Mouse (Mus musculus): ENCODE results near the gene Gm14226. TPM values are rescaled to one million over a fixed set of nuclear protein-coding genes. Genes with fewer than 3 reads are reported as not detected.

Gene Gm14226
- 0.20 and 0.41 TPM in 2 replicates for polyA plus RNA-seq (2012; rRNA removed)

GRCm38 (mm10) chr2:155018251-155018755 lies at the start of gene Gm14226:
Gene Gm14226, plus strand, starts transcription at chr2:155018266.

GRCm38 (mm10) chr2:155073978-155074765 lies 56.1 kb downstream of the Gm14226 start, which contains the start of gene Ahcy:
Gene Ahcy, minus strand, starts transcription at chr2:155074497.

Other genes with a start within 250 kb of the Gm14226 start
- not detected in 2 replicates for gene Gm14214, start 248.2 kb upstream of the Gm14226 start, polyA plus RNA-seq (2012; rRNA removed)
- 304 and 334 TPM in 2 replicates for gene Raly, start 227.2 kb upstream of the Gm14226 start, polyA plus RNA-seq (2012; rRNA removed)
- gene a, start 226.9 kb upstream of the Gm14226 start, polyA plus RNA-seq (2012; rRNA removed) = 7.2 and 7.8 TPM in 2 replicates
- gene Eif2s2, start 125.3 kb upstream of the Gm14226 start, polyA plus RNA-seq (2012; rRNA removed) = 68.4 and 72.1 TPM in 2 replicates
- 81.6 and 82.8 TPM in 2 replicates for gene Ahcy, start 56.2 kb downstream of the Gm14226 start, polyA plus RNA-seq (2012; rRNA removed)
- 25.5 and 25.7 TPM in 2 replicates for gene Itch, start 115.2 kb downstream of the Gm14226 start, polyA plus RNA-seq (2012; rRNA removed)
- gene Dynlrb1, start 218.3 kb downstream of the Gm14226 start, polyA plus RNA-seq (2012; rRNA removed) = 713 and 731 TPM in 2 replicates